Mouse (Mus musculus) hindbrain, embryonic 16.5 days (tissue): ENCODE measurements at regions not wholly inside any gene's neighbourhood (a gene's known extent, or its start where the extent isn't known, plus 50 kb on each side); places are given as distances from the start of the nearest gene placed in this dataset.
A peak's percentile ranks its signal among the peaks of the same experiment; 100 is the strongest.

ENCODE experiments used
- ATAC-seq: fragments of 200-750 bp; cut with Nextera tagmentation; 2 replicates; pipeline ENCODE4 v1.8.0; 2017; ENCODE audit warnings: moderate TSS enrichment, moderate library complexity
- H3K27ac ChIP-seq: fragments of 300-500 bp; sonication (generic); 2 replicates; pipeline ENCODE4 v1.5.1; 2014; ENCODE audit warnings: low read depth, mild to moderate bottlenecking, control low read depth, low read length, moderate library complexity
- H3K27me3 ChIP-seq: fragments of 300-500 bp; sonication (generic); replicated peaks from 2 replicates; pipeline ENCODE4 v1.6.1; 2014; ENCODE audit warnings: low read length; ENCODE audit not compliant: control insufficient read depth, insufficient read depth
- H3K36me3 ChIP-seq: fragments of 300-500 bp; sonication (generic); 2 replicates; pipeline ENCODE4 v1.6.1; 2014; ENCODE audit warnings: mild to moderate bottlenecking, low read length, moderate library complexity, mixed read lengths; ENCODE audit not compliant: control insufficient read depth, insufficient read depth
- H3K4me1 ChIP-seq: fragments of 300-500 bp; sonication (generic); 2 replicates; pipeline ENCODE4 v1.6.1; 2014; ENCODE audit warnings: low read depth, low read length; ENCODE audit not compliant: control insufficient read depth, insufficient read depth
- H3K4me2 ChIP-seq: fragments of 300-500 bp; sonication (generic); 2 replicates; pipeline ENCODE4 v1.6.1; 2014; ENCODE audit warnings: mild to moderate bottlenecking, low read length, control low read depth, moderate library complexity
- H3K4me3 ChIP-seq: fragments of 300-500 bp; sonication (generic); 2 replicates; pipeline ENCODE4 v1.5.1; 2014; ENCODE audit warnings: mild to moderate bottlenecking, low read length, control low read depth, moderate library complexity
- H3K9ac ChIP-seq: fragments of 300-500 bp; sonication (generic); 2 replicates; pipeline ENCODE4 v1.6.1; 2014; ENCODE audit warnings: low read depth, mild to moderate bottlenecking, control low read depth, low read length, moderate library complexity
- H3K9me3 ChIP-seq: fragments of 300-500 bp; sonication (generic); 2 replicates; pipeline ENCODE4 v1.6.1; 2014; ENCODE audit warnings: mild to moderate bottlenecking, low read length, moderate library complexity; ENCODE audit not compliant: control insufficient read depth
- WGBS: fragments of 180-500 bp; shearing (Covaris S2); extraction: QIAGEN DNeasy Blood & Tissue Kit; methylation state at CpG from one replicate; pipeline ENCODE4 v1.1.7; 2014; 5-methylcytosine and 5-hydroxymethylcytosine counted together

DNA sequence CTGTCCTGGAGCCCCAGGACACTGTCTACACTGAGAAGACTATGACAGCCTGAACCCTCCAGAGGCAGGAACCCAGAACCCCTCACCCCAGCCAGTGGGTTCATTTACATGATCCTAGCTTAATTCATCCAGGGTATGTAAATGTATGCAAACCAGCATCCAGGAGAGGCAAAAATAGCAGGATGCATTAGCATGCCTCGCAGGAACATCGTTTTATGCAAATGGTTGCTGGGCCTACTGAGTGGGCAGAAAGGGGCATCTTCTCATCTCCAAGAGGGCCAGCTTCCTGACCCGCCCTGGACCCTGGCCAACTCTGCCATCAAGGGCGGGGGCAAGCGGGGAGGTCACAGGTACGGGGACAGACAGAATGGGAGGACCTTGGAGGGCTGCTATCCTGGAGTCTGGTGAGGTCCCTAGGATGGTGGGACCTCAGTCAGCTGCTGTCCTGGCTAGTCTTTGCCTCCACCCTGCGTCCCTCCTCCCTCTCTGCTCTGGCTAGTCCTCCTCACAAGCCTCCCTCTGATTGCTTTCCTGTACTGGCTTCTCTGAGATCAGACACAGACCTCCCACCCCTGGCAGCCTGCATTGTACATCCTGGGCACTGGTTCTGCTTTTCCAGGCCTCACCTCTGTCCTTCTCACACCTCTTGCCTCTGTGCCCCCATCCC lies 52.2 kb upstream of the Gm26897 start:
- H3K9me3 ChIP-seq: no peaks in the 10 kb centered on the region
- peaks cover 19% of the 10 kb centered on the region for H3K4me1 ChIP-seq
- no peaks in the 10 kb centered on the region for H3K36me3 ChIP-seq
- 0 out of 2 replicates have a peak overlapping the region, but pooled peaks have one; percentile 4 for H3K9ac ChIP-seq
- WGBS: 24% methylated on average over 7 of the region's 7 CpGs
- H3K4me2 ChIP-seq: no peak overlapping the region
- peak overlapping the region; percentile 52; the same call in 1 of the 2 replicates for H3K27ac ChIP-seq
- ATAC-seq: peak; percentile 56
- H3K27me3 ChIP-seq: no peaks in the 10 kb centered on the region
- no peak overlapping the region for H3K4me3 ChIP-seq

DNA sequence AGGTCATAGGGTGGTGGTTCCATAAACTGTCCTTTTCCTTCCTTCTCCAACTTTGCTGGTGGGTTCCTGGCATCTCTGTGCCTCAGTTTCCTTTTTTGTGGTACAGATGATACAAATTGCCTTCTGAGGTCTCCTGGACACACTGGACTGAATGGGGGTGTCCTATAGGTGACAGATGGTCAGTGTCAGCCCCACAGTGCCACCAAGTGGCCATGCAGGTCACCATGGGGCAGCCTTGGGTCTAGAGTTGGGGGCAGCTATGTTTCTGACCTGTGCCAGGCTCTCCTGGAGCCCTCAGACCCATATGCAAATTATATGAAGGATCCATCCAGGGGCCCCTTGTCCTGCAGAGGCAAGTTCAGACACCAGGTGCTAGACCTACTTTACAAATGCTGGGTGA lies 50.8 kb upstream of the Gm26897 start:
- Histone ChIP-seq H3K4me1 (peaks cover 15% of the 10 kb centered on the region), H3K4me2 (no peak overlapping the region), H3K36me3 (no peaks in the 10 kb centered on the region), H3K4me3 (no peak overlapping the region), H3K9ac (no peak overlapping the region), H3K27ac (no peak overlapping the region), H3K9me3 (no peaks in the 10 kb centered on the region), H3K27me3 (no peaks in the 10 kb centered on the region)
- ATAC-seq: no peak
